Mouse (Mus musculus) limb, embryonic 13.5 days (tissue): Measurements from ENCODE around the gene P2rx4. TPM values are rescaled to one million over a fixed set of nuclear protein-coding genes. Genes with fewer than 3 reads are reported as not detected.

Experiments used
- microRNA-seq: library from miRNA; unstranded; fragments of <30 nt; microRNA quantifications from one replicate; pipeline ENCODE4, GENCODE M21; 2016
- polyA plus RNA-seq: library from polyadenylated mRNA; unstranded; fragments of >200 nt; fragmentation: Nextera tagmentation; extraction: Ambion mirVana; gene quantifications from 2 replicates; pipeline ENCODE4 v1.2.1, GENCODE M21; 2015

P2rx4 gene
- polyA plus RNA-seq, 1 experiment from 2014 or later = 16.8 TPM

Small RNA genes lying within 50 kb of the gene (microRNA-seq; reads per million reads assigned to microRNA genes)
- gene Mir8115 = not detected

Other genes with a start within 250 kb of the P2rx4 start
- gene Atp2a2, start 205.3 kb upstream of the P2rx4 start, polyA plus RNA-seq = 27.0 and 28.3 TPM in 2 replicates
- gene Ift81, start 93.0 kb upstream of the P2rx4 start, polyA plus RNA-seq = 48.7 and 50.7 TPM in 2 replicates
- 1.2 TPM in 2 replicates for gene P2rx7, start 63.6 kb upstream of the P2rx4 start, polyA plus RNA-seq
- 36.4 and 38.0 TPM in 2 replicates for gene Camkk2, start 71.9 kb downstream of the P2rx4 start, polyA plus RNA-seq
- 463 and 482 TPM in 2 replicates for gene Anapc5, start 113.8 kb downstream of the P2rx4 start, polyA plus RNA-seq
- 41.8 and 42.4 TPM in 2 replicates for gene Rnf34, start 142.5 kb downstream of the P2rx4 start, polyA plus RNA-seq